17 mouse cellular contexts compared by ENCODE assay signal in genomic region chr14:27739436-27739835, GRCm38 (mm10).
DNase-seq lines count a peak whose midpoint lies in the region; ATAC-seq and TF ChIP-seq lines count a peak whose summit lies in the region.
"Had no signal": no experiment of that assay in that cellular context is flagged by ENCODE, and none has a peak within 500 bp of the region (broad histone marks: within the 10 kb centered on the region; RNA-seq: fewer than 3 reads in every experiment).

No protein-coding gene starts in this region.

- no peaks in the 10 kb centered on the region for H3K9me3 ChIP-seq in hindbrain, postnatal 0 days (ENCODE audit: low read length)
- no peaks in the 10 kb centered on the region for H3K9me3 ChIP-seq in hindbrain, embryonic 13.5 days
- H3K9me3 ChIP-seq: embryonic facial prominence, embryonic 13.5 days; forebrain, embryonic 13.5 days; heart, embryonic 12.5 days; hindbrain, embryonic 10.5 days; hindbrain, embryonic 15.5 days had no signal

- DNase-seq in embryo, embryonic 10.5 days (ENCODE audit: low spot score): peak; percentile 23
- no peak for DNase-seq in embryo, embryonic 10 days (ENCODE audit: low spot score)
- DNase-seq in hindbrain, postnatal 0 days (ENCODE audit: low spot score): peak; percentile 65
- DNase-seq in retina, embryonic 14.5 days (ENCODE audit: low spot score): peak; percentile 54
- no peak for DNase-seq in retina, postnatal 1 day
- DNase-seq in spleen, postnatal 14 days (ENCODE audit: low spot score in 2 of 2): no peak
- DNase-seq: adrenal gland, postnatal 10 days; cerebellum, adult 18-20 months; gastrocnemius, adult 2 months; gastrocnemius, postnatal 25 days had no signal

- H3K4me3 ChIP-seq in hindbrain, postnatal 0 days (ENCODE audit: low read length): no peak overlapping the region
- H3K4me3 ChIP-seq in hindbrain, embryonic 13.5 days: no peak overlapping the region
- H3K4me3 ChIP-seq: embryonic facial prominence, embryonic 13.5 days; forebrain, embryonic 13.5 days; gastrocnemius, adult 2 months; heart, embryonic 12.5 days; hindbrain, embryonic 10.5 days; hindbrain, embryonic 15.5 days had no signal

- H3K36me3 ChIP-seq in hindbrain, postnatal 0 days (ENCODE audit: insufficient read depth, low read length): no peaks in the 10 kb centered on the region
- H3K36me3 ChIP-seq in hindbrain, embryonic 13.5 days: no peaks in the 10 kb centered on the region
- H3K36me3 ChIP-seq: embryonic facial prominence, embryonic 13.5 days; heart, embryonic 12.5 days; hindbrain, embryonic 10.5 days; hindbrain, embryonic 15.5 days had no signal

- H3K27me3 ChIP-seq in hindbrain, postnatal 0 days (ENCODE audit: insufficient read depth, low read length): no peaks in the 10 kb centered on the region
- H3K27me3 ChIP-seq in hindbrain, embryonic 13.5 days: no peaks in the 10 kb centered on the region
- H3K27me3 ChIP-seq: embryonic facial prominence, embryonic 13.5 days; forebrain, embryonic 13.5 days; hindbrain, embryonic 15.5 days had no signal

- no peak overlapping the region for H3K27ac ChIP-seq in hindbrain, postnatal 0 days
- no peak overlapping the region for H3K27ac ChIP-seq in hindbrain, embryonic 13.5 days
- H3K27ac ChIP-seq: embryonic facial prominence, embryonic 13.5 days; forebrain, embryonic 13.5 days; gastrocnemius, adult 2 months; hindbrain, embryonic 10.5 days; hindbrain, embryonic 15.5 days had no signal

- H3K4me2 ChIP-seq in hindbrain, postnatal 0 days (ENCODE audit: low read depth, low read length): no peak overlapping the region
- no peak overlapping the region for H3K4me2 ChIP-seq in hindbrain, embryonic 13.5 days
- H3K4me2 ChIP-seq: embryonic facial prominence, embryonic 13.5 days; forebrain, embryonic 13.5 days; heart, embryonic 12.5 days; hindbrain, embryonic 15.5 days had no signal

- 27% methylated on average over 1 of the region's 1 CpGs for WGBS in hindbrain, postnatal 0 days
- WGBS in hindbrain, embryonic 13.5 days: 13% methylated on average over 1 of the region's 1 CpGs

- ATAC-seq in hindbrain, postnatal 0 days: no peak
- no peak for ATAC-seq in hindbrain, embryonic 13.5 days (ENCODE audit: low FRiP score)
- ATAC-seq: forebrain, embryonic 13.5 days; inflammation-experienced regulatory T-cells, adult 6 months had no signal

- H3K9ac ChIP-seq in hindbrain, postnatal 0 days (replicated peaks; ENCODE audit: low read length): no peak overlapping the region
- H3K9ac ChIP-seq in hindbrain, embryonic 13.5 days: no peak overlapping the region
- H3K9ac ChIP-seq: embryonic facial prominence, embryonic 13.5 days; forebrain, embryonic 13.5 days; heart, embryonic 12.5 days; hindbrain, embryonic 15.5 days had no signal

- H3K4me1 ChIP-seq in hindbrain, postnatal 0 days (ENCODE audit: insufficient read depth, low read length): no peaks in the 10 kb centered on the region
- H3K4me1 ChIP-seq in hindbrain, embryonic 13.5 days (replicated peaks): peaks cover 19% of the 10 kb centered on the region
- H3K4me1 ChIP-seq: embryonic facial prominence, embryonic 13.5 days had no signal

- no peak for TF ChIP-seq CTCF in hindbrain, postnatal 0 days (IDR thresholded peaks at IDR 0.05; ENCODE audit: low read depth)

Comparison
In these comparisons a context has a peak if more than half of its experiments do, and no peak if none do; other contexts are left out.
1. DNase-seq: peak in embryo, embryonic 10.5 days (single experiment), hindbrain, postnatal 0 days (single experiment) and retina, embryonic 14.5 days (single experiment); none in embryo, embryonic 10 days (single experiment), retina, postnatal 1 day (single experiment) and spleen, postnatal 14 days (0 of 2).